Mouse (Mus musculus): ENCODE data around the gene Olfr789. TPM values are rescaled to one million over a fixed set of nuclear protein-coding genes. Genes with fewer than 3 reads are reported as not detected.

The Olfr789 gene
- total RNA-seq (2021) = not detected
- long read RNA-seq, experiment 1 = 0 reads
- long read RNA-seq, experiment 2 = 0 reads

GRCm38 (mm10) chr10:129484452-129484851, at the start of gene Olfr789:
Olfr789 (plus strand) TSS chr10:129484752.
- intact Hi-C loops (cut with DNase I) = no loop called here
- DNase-seq (ENCODE audit: low spot score in 2 of 2) = no peak

- intact Hi-C loops (cut with DNase I) = no loop called here
- DNase-seq (ENCODE audit: low spot score in 2 of 2) = no peak
Measured at GRCm38 (mm10) chr10:129461562-129461961, 23.0 kb upstream of the Olfr789 start, which contains the start of gene Olfr787. Olfr787 (plus strand) TSS chr10:129461862.

- no peak for DNase-seq (ENCODE audit: low spot score in 2 of 2)
- intact Hi-C loops (cut with DNase I) = no loop called here
Measured at GRCm38 (mm10) chr10:129470698-129471097, 13.9 kb upstream of the Olfr789 start, which contains the start of gene Olfr788. Olfr788 (plus strand) TSS chr10:129470998.

GRCm38 (mm10) chr10:129473256-129473655, 11.3 kb upstream of the Olfr789 start:
- intact Hi-C loops (cut with DNase I) = no loop called here
- DNase-seq (ENCODE audit: low spot score in 2 of 2) = no peak

- no peak for DNase-seq (ENCODE audit: low spot score in 2 of 2)
- intact Hi-C loops (cut with DNase I) = no loop called here
Measured at GRCm38 (mm10) chr10:129473723-129474122, 10.8 kb upstream of the Olfr789 start.

GRCm38 (mm10) chr10:129490101-129490500, 5.5 kb downstream of the Olfr789 start:
- DNase-seq (ENCODE audit: low spot score in 2 of 2) = peak; percentile 10 to 26
- intact Hi-C loops (cut with DNase I) = no loop called here

- no peak for DNase-seq (ENCODE audit: low spot score in 2 of 2)
- intact Hi-C loops (cut with DNase I) = no loop called here
Measured at GRCm38 (mm10) chr10:129498192-129498591, 13.6 kb downstream of the Olfr789 start, which contains the start of gene Olfr790. Olfr790 (plus strand) TSS chr10:129498492.

GRCm38 (mm10) chr10:129521492-129521891, 36.9 kb downstream of the Olfr789 start, which contains the start of gene Olfr791:
Olfr791 (plus strand) TSS chr10:129521792.
- no peak for DNase-seq (ENCODE audit: low spot score in 2 of 2)
- intact Hi-C loops (cut with DNase I) = no loop called here

GRCm38 (mm10) chr10:129538862-129539261, 54.3 kb downstream of the Olfr789 start, which contains the start of gene Olfr792:
Olfr792 (plus strand) TSS chr10:129539162.
- DNase-seq (ENCODE audit: low spot score in 2 of 2) = no peak
- intact Hi-C loops (cut with DNase I) = no loop called here

Other genes starting within 250 kb of the Olfr789 start
- gene Olfr774, start 248.5 kb upstream of the Olfr789 start, total RNA-seq (2021) = not detected
- gene Olfr775, start 236.3 kb upstream of the Olfr789 start, total RNA-seq (2021) = not detected
- gene Olfr776, start 225.6 kb upstream of the Olfr789 start, total RNA-seq (2021) = not detected
- gene Olfr777, start 213.3 kb upstream of the Olfr789 start, total RNA-seq (2021) = not detected
- gene Olfr780, start 166.6 kb upstream of the Olfr789 start, total RNA-seq (2021) = not detected
- not detected for gene Olfr781, start 155.9 kb upstream of the Olfr789 start, total RNA-seq (2021)
- not detected for gene Olfr782, start 135.9 kb upstream of the Olfr789 start, total RNA-seq (2021)
- under 1 TPM; 0.11 to 0.15 TPM for gene Olfr784, start 100.7 kb upstream of the Olfr789 start, total RNA-seq (2021)
- not detected for gene Olfr785, start 79.3 kb upstream of the Olfr789 start, total RNA-seq (2021)
- gene Olfr786, start 57.4 kb upstream of the Olfr789 start, total RNA-seq (2021) = not detected
- not detected for gene Olfr787, start 22.9 kb upstream of the Olfr789 start, total RNA-seq (2021)
- gene Olfr788, start 13.8 kb upstream of the Olfr789 start, total RNA-seq (2021) = not detected
- not detected for gene Olfr790, start 13.7 kb downstream of the Olfr789 start, total RNA-seq (2021)
- gene Olfr791, start 37.0 kb downstream of the Olfr789 start, total RNA-seq (2021) = not detected
- not detected for gene Olfr792, start 54.4 kb downstream of the Olfr789 start, total RNA-seq (2021)
- gene Olfr794, start 82.9 kb downstream of the Olfr789 start, total RNA-seq (2021) = not detected
- not detected for gene Olfr796, start 127.8 kb downstream of the Olfr789 start, total RNA-seq (2021)
- not detected for gene Olfr798, start 143.2 kb downstream of the Olfr789 start, total RNA-seq (2021)
- gene Olfr799, start 152.7 kb downstream of the Olfr789 start, total RNA-seq (2021) = not detected
- not detected for gene Olfr800, start 172.9 kb downstream of the Olfr789 start, total RNA-seq (2021)
- not detected for gene Olfr801, start 189.1 kb downstream of the Olfr789 start, total RNA-seq (2021)
- under 1 TPM; 0.06 to 0.22 TPM for gene Olfr802, start 203.4 kb downstream of the Olfr789 start, total RNA-seq (2021)
- not detected for gene Olfr803, start 209.5 kb downstream of the Olfr789 start, total RNA-seq (2021)
- gene Olfr804, start 218.5 kb downstream of the Olfr789 start, total RNA-seq (2021) = not detected
- not detected for gene Olfr805, start 244.6 kb downstream of the Olfr789 start, total RNA-seq (2021)